Mouse (Mus musculus): ENCODE measurements around the gene Cbfa2t2. TPM values are rescaled to one million over a fixed set of nuclear protein-coding genes. Genes with fewer than 3 reads are reported as not detected.

Cbfa2t2 gene
- 10.3 and 10.4 TPM in 2 replicates for polyA plus RNA-seq (2015; fragmentation: Nextera tagmentation; extraction: Ambion mirVana)

- no peaks in the 10 kb centered on the region for H3K36me3 ChIP-seq (ENCODE audit: control insufficient read depth, insufficient read depth, low read length)
- peak within 1 kb of the TSS; percentile 66 for H3K4me2 ChIP-seq (replicated peaks; ENCODE audit: low read depth)
- peak within 1 kb of the TSS; percentile 84 for H3K4me3 ChIP-seq (ENCODE audit: low read depth, low read length)
- H3K9ac ChIP-seq (ENCODE audit: low read length) = peak within 1 kb of the TSS; percentile 96
- no peaks in the 10 kb centered on the region; the same call in 1 of the 2 replicates for H3K4me1 ChIP-seq (replicated peaks; ENCODE audit: control insufficient read depth, insufficient read depth)
- H3K9me3 ChIP-seq (ENCODE audit: control insufficient read depth, low read length) = no peaks in the 10 kb centered on the region
- H3K27ac ChIP-seq (replicated peaks) = peak within 1 kb of the TSS; percentile 94
- under 1% methylated on average over 40 of the region's 70 CpGs for WGBS
- TF ChIP-seq EP300 (optimal IDR thresholded peaks at IDR 0.05) (no peak), CTCF (IDR thresholded peaks at IDR 0.05; ENCODE audit: low read depth) (no peak)
- DNase-seq (ENCODE audit: low spot score) (peak; percentile 71), ATAC-seq (ENCODE audit: low FRiP score, low TSS enrichment) (peak; percentile 64)
- H3K27me3 ChIP-seq (ENCODE audit: control insufficient read depth, insufficient read depth, low read length) = no peaks in the 10 kb centered on the region
These were observed at the start of gene Cbfa2t2 for GRCm38 (mm10) chr2:154436458-154437190. Gene Cbfa2t2 (plus strand): TSS chr2:154436481.

GRCm38 (mm10) chr2:154390180-154390964 is 45.9 kb upstream of the Cbfa2t2 start:
- Histone ChIP-seq H3K9ac (ENCODE audit: low read length) (no peak overlapping the region), H3K4me1 (replicated peaks; ENCODE audit: control insufficient read depth, insufficient read depth) (no peaks in the 10 kb centered on the region), H3K4me3 (ENCODE audit: low read depth, low read length) (no peak overlapping the region), H3K27ac (replicated peaks) (peak overlapping the region; percentile 78), H3K36me3 (ENCODE audit: control insufficient read depth, insufficient read depth, low read length) (no peaks in the 10 kb centered on the region), H3K27me3 (ENCODE audit: control insufficient read depth, insufficient read depth, low read length) (no peaks in the 10 kb centered on the region), H3K9me3 (ENCODE audit: control insufficient read depth, low read length) (no peaks in the 10 kb centered on the region), H3K4me2 (replicated peaks; ENCODE audit: low read depth) (no peak overlapping the region)
- TF ChIP-seq CTCF (IDR thresholded peaks at IDR 0.05; ENCODE audit: low read depth) (no peak), EP300 (optimal IDR thresholded peaks at IDR 0.05) (no peak)
- ATAC-seq (ENCODE audit: low FRiP score, low TSS enrichment) (peak; percentile 97), DNase-seq (ENCODE audit: low spot score) (peak; percentile 89)
- WGBS = 54% methylated on average over 11 of the region's 11 CpGs

- no peak overlapping the region for H3K9ac ChIP-seq (ENCODE audit: low read length)
- H3K4me2 ChIP-seq (replicated peaks; ENCODE audit: low read depth) = no peak overlapping the region
- H3K27me3 ChIP-seq (ENCODE audit: control insufficient read depth, insufficient read depth, low read length) = no peaks in the 10 kb centered on the region
- no peak overlapping the region for H3K27ac ChIP-seq (replicated peaks)
- no peaks in the 10 kb centered on the region for H3K36me3 ChIP-seq (ENCODE audit: control insufficient read depth, insufficient read depth, low read length)
- no peak for DNase-seq (ENCODE audit: low spot score)
- no peaks in the 10 kb centered on the region for H3K4me1 ChIP-seq (replicated peaks; ENCODE audit: control insufficient read depth, insufficient read depth)
- no peak overlapping the region for H3K4me3 ChIP-seq (ENCODE audit: low read depth, low read length)
- H3K9me3 ChIP-seq (ENCODE audit: control insufficient read depth, low read length) = no peaks in the 10 kb centered on the region
- WGBS = 74% methylated on average over 3 of the region's 3 CpGs
- TF ChIP-seq CTCF (IDR thresholded peaks at IDR 0.05; ENCODE audit: low read depth) = no peak
- ATAC-seq (ENCODE audit: low FRiP score, low TSS enrichment) = no peak
These were observed 41.7 kb upstream of the Cbfa2t2 start for GRCm38 (mm10) chr2:154394602-154395001.

GRCm38 (mm10) chr2:154396529-154396928 is 39.8 kb upstream of the Cbfa2t2 start:
- H3K27me3 ChIP-seq (ENCODE audit: control insufficient read depth, insufficient read depth, low read length) = no peaks in the 10 kb centered on the region
- H3K9ac ChIP-seq (ENCODE audit: low read length) = no peak overlapping the region
- no peak overlapping the region for H3K4me3 ChIP-seq (ENCODE audit: low read depth, low read length)
- no peaks in the 10 kb centered on the region for H3K4me1 ChIP-seq (replicated peaks; ENCODE audit: control insufficient read depth, insufficient read depth)
- no peak overlapping the region for H3K4me2 ChIP-seq (replicated peaks; ENCODE audit: low read depth)
- no peak for DNase-seq (ENCODE audit: low spot score)
- 68% methylated on average over 2 of the region's 2 CpGs for WGBS
- no peaks in the 10 kb centered on the region for H3K9me3 ChIP-seq (ENCODE audit: control insufficient read depth, low read length)
- TF ChIP-seq CTCF (IDR thresholded peaks at IDR 0.05; ENCODE audit: low read depth) (no peak), EP300 (optimal IDR thresholded peaks at IDR 0.05) (no peak)
- H3K27ac ChIP-seq (replicated peaks) = no peak overlapping the region
- H3K36me3 ChIP-seq (ENCODE audit: control insufficient read depth, insufficient read depth, low read length) = no peaks in the 10 kb centered on the region
- no peak for ATAC-seq (ENCODE audit: low FRiP score, low TSS enrichment)

- Histone ChIP-seq H3K36me3 (ENCODE audit: control insufficient read depth, insufficient read depth, low read length) (no peaks in the 10 kb centered on the region), H3K27ac (replicated peaks) (no peak overlapping the region), H3K9me3 (ENCODE audit: control insufficient read depth, low read length) (no peaks in the 10 kb centered on the region), H3K27me3 (ENCODE audit: control insufficient read depth, insufficient read depth, low read length) (no peaks in the 10 kb centered on the region), H3K4me1 (replicated peaks; ENCODE audit: control insufficient read depth, insufficient read depth) (peaks cover 2% of the 10 kb centered on the region; the same call in 1 of the 2 replicates), H3K9ac (ENCODE audit: low read length) (no peak overlapping the region), H3K4me2 (replicated peaks; ENCODE audit: low read depth) (no peak overlapping the region), H3K4me3 (ENCODE audit: low read depth, low read length) (no peak overlapping the region)
- DNase-seq (ENCODE audit: low spot score) (no peak), ATAC-seq (ENCODE audit: low FRiP score, low TSS enrichment) (no peak)
- 69% methylated on average over 7 of the region's 7 CpGs for WGBS
- TF ChIP-seq EP300 (optimal IDR thresholded peaks at IDR 0.05) (no peak), CTCF (IDR thresholded peaks at IDR 0.05; ENCODE audit: low read depth) (no peak)
These were observed 38.0 kb upstream of the Cbfa2t2 start for GRCm38 (mm10) chr2:154398267-154398666.

- no peak overlapping the region for H3K9ac ChIP-seq (ENCODE audit: low read length)
- WGBS = 60% methylated on average over 2 of the region's 2 CpGs
- H3K4me3 ChIP-seq (ENCODE audit: low read depth, low read length) = no peak overlapping the region
- ATAC-seq (ENCODE audit: low FRiP score, low TSS enrichment) (no peak), DNase-seq (ENCODE audit: low spot score) (no peak)
- no peaks in the 10 kb centered on the region for H3K27me3 ChIP-seq (ENCODE audit: control insufficient read depth, insufficient read depth, low read length)
- H3K9me3 ChIP-seq (ENCODE audit: control insufficient read depth, low read length) = no peaks in the 10 kb centered on the region
- no peaks in the 10 kb centered on the region for H3K36me3 ChIP-seq (ENCODE audit: control insufficient read depth, insufficient read depth, low read length)
- no peak overlapping the region for H3K4me2 ChIP-seq (replicated peaks; ENCODE audit: low read depth)
- H3K27ac ChIP-seq (replicated peaks) = no peak overlapping the region
- peaks cover 2% of the 10 kb centered on the region; the same call in 1 of the 2 replicates for H3K4me1 ChIP-seq (replicated peaks; ENCODE audit: control insufficient read depth, insufficient read depth)
- TF ChIP-seq CTCF (IDR thresholded peaks at IDR 0.05; ENCODE audit: low read depth) (no peak), EP300 (optimal IDR thresholded peaks at IDR 0.05) (no peak)
These were observed 37.0 kb upstream of the Cbfa2t2 start for GRCm38 (mm10) chr2:154399325-154399724.

Measured in stomach, postnatal 0 days (tissue).